Mouse (Mus musculus): ENCODE measurements around the gene Taldo1. TPM values are rescaled to one million over a fixed set of nuclear protein-coding genes. Genes with fewer than 3 reads are reported as not detected.
"Not testable (repeated sequence)": the region's sequence is repeated elsewhere in the genome, so short reads cannot be mapped to it uniquely, and the experiment has no call there.

Gene Taldo1
- polyA plus RNA-seq, 1 experiment from 2014 or later: 288 TPM

- Histone ChIP-seq H3K27ac (ENCODE audit: low read depth, low read length) (peak overlapping the region; percentile 90), H3K9me3 (replicated peaks; ENCODE audit: control insufficient read depth, low read length) (no peaks in the 10 kb centered on the region), H3K4me2 (peak overlapping the region; percentile 89), H3K36me3 (ENCODE audit: control insufficient read depth, insufficient read depth, low read length) (no peaks in the 10 kb centered on the region), H3K9ac (ENCODE audit: low read depth, low read length) (peak overlapping the region; percentile 79), H3K4me3 (ENCODE audit: low read depth, low read length) (peak overlapping the region; percentile 78), H3K4me1 (ENCODE audit: control insufficient read depth, insufficient read depth, low read length) (peaks cover 8% of the 10 kb centered on the region), H3K27me3 (ENCODE audit: control insufficient read depth, insufficient read depth, low read length) (no peaks in the 10 kb centered on the region)
- 26% methylated on average over 9 of the region's 9 CpGs for WGBS (ENCODE audit: insufficient replicate concordance)
- no peak; the same call in 1 of the 2 replicates for ATAC-seq (replicated peaks; ENCODE audit: insufficient number of reproducible peaks, low FRiP score, low TSS enrichment)
These were observed 688 bp downstream of the Taldo1 start for GRCm38 (mm10) chr7:141392552-141393222.

GRCm38 (mm10) chr7:141394158-141394557 is 2.2 kb downstream of the Taldo1 start:
- no peaks in the 10 kb centered on the region for H3K9me3 ChIP-seq (replicated peaks; ENCODE audit: control insufficient read depth, low read length)
- H3K27me3 ChIP-seq (ENCODE audit: control insufficient read depth, insufficient read depth, low read length): no peaks in the 10 kb centered on the region
- H3K4me3 ChIP-seq (ENCODE audit: low read depth, low read length): no peak overlapping the region
- ATAC-seq (replicated peaks; ENCODE audit: insufficient number of reproducible peaks, low FRiP score, low TSS enrichment): no peak
- no peak overlapping the region for H3K9ac ChIP-seq (ENCODE audit: low read depth, low read length)
- peaks cover 5% of the 10 kb centered on the region; the same call in 1 of the 2 replicates for H3K36me3 ChIP-seq (ENCODE audit: control insufficient read depth, insufficient read depth, low read length)
- peaks cover 8% of the 10 kb centered on the region for H3K4me1 ChIP-seq (ENCODE audit: control insufficient read depth, insufficient read depth, low read length)
- H3K4me2 ChIP-seq: no peak overlapping the region
- WGBS (ENCODE audit: insufficient replicate concordance): 80% methylated on average over 7 of the region's 7 CpGs
- no peak overlapping the region for H3K27ac ChIP-seq (ENCODE audit: low read depth, low read length)

GRCm38 (mm10) chr7:141394771-141395170 is 2.8 kb downstream of the Taldo1 start:
- no peak for ATAC-seq (replicated peaks; ENCODE audit: insufficient number of reproducible peaks, low FRiP score, low TSS enrichment)
- Histone ChIP-seq H3K4me3 (ENCODE audit: low read depth, low read length) (no peak overlapping the region), H3K9ac (ENCODE audit: low read depth, low read length) (no peak overlapping the region), H3K4me1 (ENCODE audit: control insufficient read depth, insufficient read depth, low read length) (peaks cover 8% of the 10 kb centered on the region), H3K4me2 (no peak overlapping the region), H3K27me3 (ENCODE audit: control insufficient read depth, insufficient read depth, low read length) (no peaks in the 10 kb centered on the region), H3K36me3 (ENCODE audit: control insufficient read depth, insufficient read depth, low read length) (peaks cover 5% of the 10 kb centered on the region; the same call in 1 of the 2 replicates), H3K9me3 (replicated peaks; ENCODE audit: control insufficient read depth, low read length) (no peaks in the 10 kb centered on the region), H3K27ac (ENCODE audit: low read depth, low read length) (no peak overlapping the region)
- WGBS (ENCODE audit: insufficient replicate concordance): 18% methylated on average over 6 of the region's 6 CpGs

DNA sequence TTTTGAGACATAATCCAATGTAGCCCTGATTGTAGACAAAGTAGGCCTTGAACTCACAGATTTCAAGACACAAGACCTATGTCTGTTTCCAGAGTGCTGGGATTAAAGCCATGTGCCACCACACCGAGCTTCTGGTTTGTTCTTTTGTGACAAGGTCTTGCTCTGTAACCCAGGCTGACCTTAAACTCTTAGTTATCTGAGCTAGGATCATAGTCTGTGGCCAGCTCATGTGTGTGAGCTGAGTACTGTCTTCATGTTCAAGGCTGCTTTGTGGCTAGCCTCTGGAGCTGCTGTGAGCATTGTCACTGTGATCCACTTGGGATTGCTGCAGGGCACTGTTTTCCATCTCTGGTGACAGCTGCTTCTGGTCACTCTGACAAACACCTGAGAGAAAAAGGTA is 3.3 kb downstream of the Taldo1 start:
- H3K4me3 ChIP-seq (ENCODE audit: low read depth, low read length): no peak overlapping the region
- H3K27me3 ChIP-seq (ENCODE audit: control insufficient read depth, insufficient read depth, low read length): no peaks in the 10 kb centered on the region
- 64% methylated on average over 1 of the region's 1 CpGs for WGBS (ENCODE audit: insufficient replicate concordance)
- H3K9ac ChIP-seq (ENCODE audit: low read depth, low read length): no peak overlapping the region
- no peak overlapping the region for H3K27ac ChIP-seq (ENCODE audit: low read depth, low read length)
- H3K4me2 ChIP-seq: no peak overlapping the region
- no peaks in the 10 kb centered on the region for H3K9me3 ChIP-seq (replicated peaks; ENCODE audit: control insufficient read depth, low read length)
- ATAC-seq (replicated peaks; ENCODE audit: insufficient number of reproducible peaks, low FRiP score, low TSS enrichment): no peak
- peaks cover 8% of the 10 kb centered on the region for H3K4me1 ChIP-seq (ENCODE audit: control insufficient read depth, insufficient read depth, low read length)
- peaks cover 6% of the 10 kb centered on the region for H3K36me3 ChIP-seq (ENCODE audit: control insufficient read depth, insufficient read depth, low read length)

GRCm38 (mm10) chr7:141403305-141403704 is 11.3 kb downstream of the Taldo1 start:
- Histone ChIP-seq H3K27ac (ENCODE audit: low read depth, low read length) (no peak overlapping the region), H3K4me3 (ENCODE audit: low read depth, low read length) (no peak overlapping the region), H3K4me1 (ENCODE audit: control insufficient read depth, insufficient read depth, low read length) (no peaks in the 10 kb centered on the region), H3K9me3 (replicated peaks; ENCODE audit: control insufficient read depth, low read length) (no peaks in the 10 kb centered on the region), H3K9ac (ENCODE audit: low read depth, low read length) (no peak overlapping the region), H3K4me2 (no peak overlapping the region), H3K27me3 (ENCODE audit: control insufficient read depth, insufficient read depth, low read length) (no peaks in the 10 kb centered on the region), H3K36me3 (ENCODE audit: control insufficient read depth, insufficient read depth, low read length) (peaks cover 16% of the 10 kb centered on the region)
- ATAC-seq (replicated peaks; ENCODE audit: insufficient number of reproducible peaks, low FRiP score, low TSS enrichment): no peak
- 45% methylated on average over 5 of the region's 5 CpGs for WGBS (ENCODE audit: insufficient replicate concordance)

GRCm38 (mm10) chr7:141405466-141405865 is 13.5 kb downstream of the Taldo1 start:
- ATAC-seq (replicated peaks; ENCODE audit: insufficient number of reproducible peaks, low FRiP score, low TSS enrichment): no peak
- H3K4me1 ChIP-seq (ENCODE audit: control insufficient read depth, insufficient read depth, low read length): 0 out of 2 replicates have a peak, but pooled peaks cover 3% of the 10 kb centered on the region
- no peak overlapping the region for H3K4me2 ChIP-seq
- H3K9me3 ChIP-seq (replicated peaks; ENCODE audit: control insufficient read depth, low read length): no peaks in the 10 kb centered on the region
- H3K27me3 ChIP-seq (ENCODE audit: control insufficient read depth, insufficient read depth, low read length): no peaks in the 10 kb centered on the region
- H3K27ac ChIP-seq (ENCODE audit: low read depth, low read length): no peak overlapping the region
- no peak overlapping the region for H3K9ac ChIP-seq (ENCODE audit: low read depth, low read length)
- 77% methylated on average over 4 of the region's 4 CpGs for WGBS (ENCODE audit: insufficient replicate concordance)
- no peak overlapping the region for H3K4me3 ChIP-seq (ENCODE audit: low read depth, low read length)
- H3K36me3 ChIP-seq (ENCODE audit: control insufficient read depth, insufficient read depth, low read length): peaks cover 20% of the 10 kb centered on the region

DNA sequence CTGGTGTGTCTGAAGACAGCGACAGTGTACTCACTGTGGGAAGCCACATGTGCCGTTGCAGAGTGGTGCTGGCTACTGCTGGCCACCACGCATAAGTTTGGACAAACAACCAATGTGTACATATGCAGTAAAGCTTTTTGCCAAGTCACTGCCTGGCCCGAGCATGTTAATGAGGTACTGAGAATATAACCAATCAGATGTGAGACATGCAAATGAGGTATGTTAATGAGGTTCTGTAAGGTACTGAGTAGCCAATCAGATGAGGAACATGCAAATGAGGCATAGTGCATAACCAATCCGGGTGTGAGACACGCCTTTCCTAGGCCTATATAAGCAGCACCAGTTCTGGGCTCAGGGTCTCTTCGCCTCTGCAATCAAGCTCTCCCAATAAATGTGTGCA is 15.7 kb downstream of the Taldo1 start:
- H3K36me3 ChIP-seq (ENCODE audit: control insufficient read depth, insufficient read depth, low read length): peaks cover 13% of the 10 kb centered on the region
- not testable (repeated sequence) for H3K9me3 ChIP-seq (replicated peaks; ENCODE audit: control insufficient read depth, low read length); H3K27me3 ChIP-seq (ENCODE audit: control insufficient read depth, insufficient read depth, low read length); H3K4me3 ChIP-seq (ENCODE audit: low read depth, low read length); H3K27ac ChIP-seq (ENCODE audit: low read depth, low read length); H3K4me2 ChIP-seq; H3K9ac ChIP-seq (ENCODE audit: low read depth, low read length); ATAC-seq (replicated peaks; ENCODE audit: insufficient number of reproducible peaks, low FRiP score, low TSS enrichment); H3K4me1 ChIP-seq (ENCODE audit: control insufficient read depth, insufficient read depth, low read length)
- WGBS (ENCODE audit: insufficient replicate concordance): 93% methylated on average over 7 of the region's 7 CpGs

- peak; percentile 51 for ATAC-seq (replicated peaks; ENCODE audit: insufficient number of reproducible peaks, low FRiP score, low TSS enrichment)
- no peaks in the 10 kb centered on the region for H3K9me3 ChIP-seq (replicated peaks; ENCODE audit: control insufficient read depth, low read length)
- H3K4me1 ChIP-seq (ENCODE audit: control insufficient read depth, insufficient read depth, low read length): 0 out of 2 replicates have a peak, but pooled peaks cover 3% of the 10 kb centered on the region
- H3K27me3 ChIP-seq (ENCODE audit: control insufficient read depth, insufficient read depth, low read length): no peaks in the 10 kb centered on the region
- 19% methylated on average over 11 of the region's 11 CpGs for WGBS (ENCODE audit: insufficient replicate concordance)
- H3K9ac ChIP-seq (ENCODE audit: low read depth, low read length): no peak overlapping the region
- H3K27ac ChIP-seq (ENCODE audit: low read depth, low read length): no peak overlapping the region
- H3K4me3 ChIP-seq (ENCODE audit: low read depth, low read length): no peak overlapping the region
- peaks cover 13% of the 10 kb centered on the region for H3K36me3 ChIP-seq (ENCODE audit: control insufficient read depth, insufficient read depth, low read length)
- no peak overlapping the region for H3K4me2 ChIP-seq
These were observed 16.8 kb downstream of the Taldo1 start for GRCm38 (mm10) chr7:141408833-141409232.

DNA sequence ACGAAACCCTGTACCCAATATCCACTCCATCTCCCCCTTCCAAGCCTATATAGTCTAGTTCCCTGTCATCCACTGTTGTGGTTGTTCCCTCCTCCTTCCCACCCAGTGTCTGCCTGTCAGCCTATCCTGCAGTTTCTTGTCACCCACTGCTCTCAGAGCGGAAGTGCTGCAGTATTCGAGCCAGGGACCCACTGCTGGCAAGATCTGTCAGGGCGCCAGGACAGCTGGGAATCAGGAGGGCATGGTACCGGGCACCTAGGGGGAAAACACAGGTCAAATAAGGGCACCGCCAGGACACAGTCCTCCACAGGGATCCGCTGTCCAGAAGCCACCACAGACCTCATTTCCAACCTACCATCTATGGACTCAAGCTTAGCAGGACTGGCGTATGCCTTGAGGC is 18.6 kb downstream of the Taldo1 start:
- Histone ChIP-seq H3K9me3 (replicated peaks; ENCODE audit: control insufficient read depth, low read length) (no peaks in the 10 kb centered on the region), H3K27me3 (ENCODE audit: control insufficient read depth, insufficient read depth, low read length) (no peaks in the 10 kb centered on the region), H3K27ac (ENCODE audit: low read depth, low read length) (no peak overlapping the region), H3K4me2 (no peak overlapping the region), H3K9ac (ENCODE audit: low read depth, low read length) (no peak overlapping the region), H3K4me1 (ENCODE audit: control insufficient read depth, insufficient read depth, low read length) (0 out of 2 replicates have a peak, but pooled peaks cover 6% of the 10 kb centered on the region), H3K4me3 (ENCODE audit: low read depth, low read length) (no peak overlapping the region), H3K36me3 (ENCODE audit: control insufficient read depth, insufficient read depth, low read length) (peaks cover 13% of the 10 kb centered on the region)
- 80% methylated on average over 8 of the region's 8 CpGs for WGBS (ENCODE audit: insufficient replicate concordance)
- no peak for ATAC-seq (replicated peaks; ENCODE audit: insufficient number of reproducible peaks, low FRiP score, low TSS enrichment)
